Mouse (Mus musculus) small intestine, adult 2 months (tissue): Measurements from ENCODE around the gene Itgad. TPM values are rescaled to one million over a fixed set of nuclear protein-coding genes. Genes with fewer than 3 reads are reported as not detected.

Experiments
- H3K27ac ChIP-seq: fragments of 200-500 bp; 2 replicates; pipeline ENCODE4 v1.5.1; 2012; ENCODE audit warnings: low read depth, low read length, control low read depth, inconsistent platforms; ENCODE audit not compliant: insufficient read depth
- H3K27me3 ChIP-seq: fragments of 200-500 bp; 2 replicates; pipeline ENCODE4 v1.6.1; 2012; ENCODE audit warnings: mild to moderate bottlenecking, moderate library complexity, low read length, inconsistent platforms; ENCODE audit not compliant: control insufficient read depth, insufficient read depth
- H3K36me3 ChIP-seq: fragments of 200-500 bp; 2 replicates; pipeline ENCODE4 v1.6.1; 2012; ENCODE audit warnings: mild to moderate bottlenecking, low read length, control low read depth, inconsistent platforms; ENCODE audit not compliant: control insufficient read depth, insufficient read depth
- H3K4me1 ChIP-seq: fragments of 200-500 bp; 2 replicates; pipeline ENCODE4 v1.6.1; 2012; ENCODE audit warnings: low read length, inconsistent platforms, mixed read lengths; ENCODE audit not compliant: control insufficient read depth, insufficient read depth, insufficient read length
- H3K4me3 ChIP-seq: fragments of 200-500 bp; 2 replicates; pipeline ENCODE4 v1.5.1; 2012; ENCODE audit warnings: low read depth, mild to moderate bottlenecking, control low read depth, inconsistent platforms, low read length, moderate library complexity
- CTCF ChIP-seq: fragments of 200-500 bp; IDR thresholded peaks from 2 replicates; pipeline ENCODE4 v1.5.1; 2012; ENCODE audit warnings: low read depth, mild to moderate bottlenecking, control low read depth, inconsistent platforms, low read length, moderate library complexity, mixed read lengths; ENCODE audit not compliant: insufficient replicate concordance, insufficient read length; ENCODE audit errors: extremely low read depth
- POLR2A ChIP-seq: fragments of 200-500 bp; IDR thresholded peaks from 2 replicates; pipeline ENCODE4 v1.6.1; 2012; ENCODE audit warnings: low read depth, mild to moderate bottlenecking, control low read depth, inconsistent platforms, low read length, moderate library complexity
- WGBS: fragments of 180-500 bp; shearing (Covaris S2); methylation state at CpG from one replicate; pipeline ENCODE4 v1.1.7; 2018; 5-methylcytosine and 5-hydroxymethylcytosine counted together
- polyA plus RNA-seq: library from polyadenylated mRNA; depleted of rRNA; stranded (reverse); fragments of >200 nt; gene quantifications from 2 replicates; pipeline ENCODE4 v1.2.3, GENCODE M21; 2012

Gene Itgad
- polyA plus RNA-seq, 1 experiment: 1.4 TPM

DNA sequence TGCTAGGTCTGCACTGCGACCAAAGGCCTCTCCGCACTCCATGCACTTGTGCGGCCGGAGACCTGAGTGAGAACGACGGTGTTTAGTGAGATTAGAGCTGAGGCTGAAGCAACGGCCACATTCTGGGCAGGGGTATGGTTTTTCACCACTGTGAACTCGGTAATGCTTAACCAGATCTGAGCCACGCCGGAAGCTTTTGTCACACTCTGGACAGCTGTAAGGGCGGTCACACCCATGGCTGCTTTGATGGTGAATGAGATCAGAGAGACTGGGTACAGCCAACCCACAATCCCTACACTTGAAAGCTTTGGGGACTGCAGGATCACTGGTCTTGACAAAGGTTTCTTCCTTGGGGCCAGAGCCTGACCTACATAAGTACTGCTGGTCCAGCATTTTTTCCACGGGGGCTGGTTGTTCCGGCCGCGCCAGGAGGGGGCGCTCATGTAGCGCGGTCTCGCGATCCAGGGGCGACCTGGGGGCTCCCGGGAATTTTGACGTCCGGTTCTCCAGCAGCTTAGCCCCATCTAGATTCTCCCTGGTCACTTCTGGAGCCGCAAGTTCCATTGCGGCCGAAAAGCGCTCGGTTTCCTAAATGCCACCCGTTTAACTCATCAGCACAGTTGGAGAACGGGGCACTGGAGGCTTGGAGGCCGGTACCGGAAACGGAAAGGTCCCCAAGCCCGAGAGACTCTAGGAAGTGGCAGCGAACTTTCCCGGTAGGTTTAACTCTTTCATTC is 82.8 kb downstream of the Itgad start, which contains the start of gene Armc5:
Gene Armc5 (plus strand): TSS at position 487 of the 737 bp plus-strand sequence.
- 18% methylated on average over 37 of the region's 37 CpGs for WGBS
- H3K36me3 ChIP-seq: peaks cover 20% of the 10 kb centered on the region
- peak within 1 kb of the TSS; percentile 84 for H3K4me3 ChIP-seq
- H3K4me1 ChIP-seq: peaks cover 11% of the 10 kb centered on the region
- TF ChIP-seq POLR2A (no peak), CTCF (peak; percentile 91)
- no peaks in the 10 kb centered on the region for H3K27me3 ChIP-seq
- H3K27ac ChIP-seq: peak within 1 kb of the TSS; percentile 99

DNA sequence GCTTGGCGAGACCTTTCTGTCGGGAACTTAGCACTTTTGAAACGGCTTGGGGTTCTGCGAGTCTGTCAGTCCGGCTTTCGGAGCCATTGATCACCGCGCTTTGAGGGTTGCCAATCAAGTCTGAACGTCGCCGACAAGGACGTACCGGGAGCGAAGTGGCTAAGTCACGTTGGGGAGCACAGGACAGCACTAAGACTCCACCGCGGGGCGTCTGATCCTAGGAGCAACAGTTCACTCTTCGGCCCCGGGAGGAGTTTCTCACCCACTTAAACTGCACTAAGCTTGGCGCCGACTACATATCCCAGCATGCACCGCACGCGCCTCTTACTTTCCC is 83.4 kb downstream of the Itgad start:
- Histone ChIP-seq H3K27ac (peak overlapping the region; percentile 99), H3K36me3 (peaks cover 26% of the 10 kb centered on the region), H3K27me3 (no peaks in the 10 kb centered on the region), H3K4me3 (peak overlapping the region; percentile 84), H3K4me1 (peaks cover 11% of the 10 kb centered on the region)
- WGBS: under 1% methylated on average over 25 of the region's 25 CpGs
- no peak for TF ChIP-seq CTCF

DNA sequence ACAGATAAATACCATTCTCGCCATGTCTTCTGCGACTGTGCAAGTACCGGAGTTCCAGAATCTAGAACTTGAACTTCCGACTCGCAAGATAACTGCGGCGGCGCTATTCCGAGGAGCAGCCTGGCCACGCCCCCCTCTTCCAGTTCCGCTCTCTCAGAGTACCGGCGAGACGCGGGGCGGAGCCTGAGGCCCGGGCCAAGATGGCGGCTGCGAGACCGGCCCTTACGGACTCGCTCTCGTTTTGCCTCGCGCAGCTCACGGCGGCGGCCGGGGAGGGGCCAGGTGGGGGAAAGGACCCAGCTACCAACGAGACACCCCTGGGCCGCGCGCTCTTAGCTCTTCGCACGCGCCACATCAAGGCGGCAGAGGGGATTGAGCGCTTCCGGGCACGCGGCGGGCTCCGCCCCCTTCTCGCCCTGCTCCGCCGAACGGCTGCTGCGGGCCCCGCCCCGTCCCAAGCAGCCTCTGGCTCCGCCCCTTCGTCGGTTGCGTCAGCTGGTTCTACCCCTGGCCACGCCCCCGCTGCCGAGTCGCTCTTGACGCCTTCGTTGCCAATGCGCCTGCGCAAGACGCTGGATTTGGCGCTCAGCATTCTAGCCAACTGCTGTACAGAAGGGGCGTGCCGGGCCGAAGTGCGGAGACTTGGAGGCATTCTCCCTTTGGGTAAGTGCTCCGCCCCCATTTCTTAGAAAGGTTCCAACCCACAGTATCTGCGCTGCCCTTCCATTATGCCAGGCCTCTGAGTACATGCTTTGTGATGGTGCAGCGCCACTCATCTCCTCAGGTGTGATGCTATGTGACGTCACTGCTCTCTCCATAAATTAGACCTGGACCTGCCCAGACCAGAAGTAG is 84.0 kb downstream of the Itgad start, which contains the start of gene 9130023H24Rik:
Gene 9130023H24Rik (minus strand): TSS at position 105 of the 852 bp plus-strand sequence.
- TF ChIP-seq CTCF (no peak), POLR2A (peak; percentile 38)
- H3K36me3 ChIP-seq: peaks cover 30% of the 10 kb centered on the region
- no peaks in the 10 kb centered on the region for H3K27me3 ChIP-seq
- peak within 1 kb of the TSS; percentile 99 for H3K27ac ChIP-seq
- H3K4me1 ChIP-seq: peaks cover 11% of the 10 kb centered on the region
- under 1% methylated on average over 72 of the region's 72 CpGs for WGBS
- peak within 1 kb of the TSS; percentile 84 for H3K4me3 ChIP-seq

DNA sequence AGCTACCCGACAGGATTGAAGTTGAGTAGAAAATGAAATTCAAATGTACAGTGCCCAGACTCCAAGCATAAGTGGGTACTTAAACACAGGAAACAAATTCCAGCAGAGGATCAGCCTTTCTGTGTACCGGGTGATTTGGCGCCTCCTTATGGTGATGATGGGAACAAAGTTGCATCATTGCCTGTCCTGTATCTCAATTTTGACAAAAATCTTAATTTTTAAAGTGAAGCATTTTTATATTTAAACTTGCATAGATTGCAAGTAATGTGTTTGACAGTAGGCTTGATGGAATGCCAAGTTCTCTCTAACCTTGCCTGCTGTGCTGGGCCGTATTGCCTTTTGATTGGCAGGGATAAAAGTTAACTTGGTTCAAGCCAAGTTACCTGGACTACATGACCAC is 84.8 kb downstream of the Itgad start:
- Histone ChIP-seq H3K4me1 (peaks cover 11% of the 10 kb centered on the region), H3K27me3 (no peaks in the 10 kb centered on the region), H3K27ac (peak overlapping the region; percentile 75), H3K4me3 (no peak overlapping the region), H3K36me3 (peaks cover 33% of the 10 kb centered on the region)
- 21% methylated on average over 4 of the region's 4 CpGs for WGBS
- TF ChIP-seq POLR2A: no peak
- TF ChIP-seq CTCF: no peak

DNA sequence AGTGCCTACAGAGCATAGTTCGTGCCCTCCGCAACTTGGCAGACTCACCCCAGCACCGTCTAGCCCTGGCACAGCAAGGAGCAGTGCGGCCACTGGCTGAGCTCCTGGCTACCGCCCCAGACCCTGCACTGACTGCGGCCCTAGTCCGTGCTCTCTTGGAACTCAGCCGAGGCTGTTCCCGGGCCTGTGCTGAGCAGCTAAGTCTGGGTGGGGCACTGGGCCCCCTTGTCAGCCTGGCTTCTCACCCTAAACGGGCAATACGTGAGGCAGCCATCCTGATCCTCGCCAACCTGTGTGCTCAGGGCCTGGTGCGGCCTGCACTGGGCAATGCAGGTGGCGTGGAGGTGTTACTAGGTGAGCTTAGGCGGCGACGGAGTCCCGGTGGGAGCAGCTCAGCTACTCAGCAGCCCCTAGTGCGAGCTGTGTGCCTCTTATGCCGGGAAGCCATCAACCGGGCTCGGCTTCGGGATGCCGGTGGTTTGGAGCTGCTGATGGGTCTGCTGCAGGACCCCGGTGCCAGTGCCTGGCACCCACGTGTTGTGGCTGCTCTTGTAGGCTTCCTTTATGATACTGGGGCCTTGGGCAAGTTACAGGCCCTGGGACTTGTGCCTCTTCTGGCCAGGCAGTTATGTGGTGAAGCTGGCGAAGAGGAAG is 86.1 kb downstream of the Itgad start:
- WGBS: 93% methylated on average over 27 of the region's 27 CpGs
- H3K4me3 ChIP-seq: no peak overlapping the region
- TF ChIP-seq POLR2A (no peak), CTCF (no peak)
- no peaks in the 10 kb centered on the region for H3K27me3 ChIP-seq
- no peak overlapping the region for H3K27ac ChIP-seq
- H3K36me3 ChIP-seq: peaks cover 46% of the 10 kb centered on the region
- peaks cover 11% of the 10 kb centered on the region for H3K4me1 ChIP-seq

DNA sequence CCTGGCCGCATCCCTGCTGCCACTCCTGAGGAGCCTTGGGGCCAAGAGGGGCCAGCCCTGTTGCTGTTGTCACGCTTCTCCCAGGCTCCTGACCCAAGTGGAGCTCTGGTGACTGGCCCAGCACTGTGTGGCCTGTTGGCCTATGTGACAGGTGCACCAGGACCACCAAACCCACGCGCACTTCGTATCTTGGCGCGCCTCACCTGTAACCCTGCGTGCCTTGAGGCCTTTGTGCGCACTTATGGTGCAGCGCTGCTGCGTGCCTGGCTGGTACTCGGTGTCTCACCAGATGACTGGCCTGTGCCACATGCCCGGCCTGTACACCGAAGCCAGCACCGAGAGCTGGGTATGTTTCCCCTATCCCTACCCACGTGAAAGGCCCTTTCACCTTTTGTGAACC is 88.2 kb downstream of the Itgad start:
- no peak for TF ChIP-seq POLR2A
- no peak for TF ChIP-seq CTCF
- no peak overlapping the region for H3K4me3 ChIP-seq
- no peak overlapping the region for H3K27ac ChIP-seq
- peaks cover 2% of the 10 kb centered on the region for H3K4me1 ChIP-seq
- no peaks in the 10 kb centered on the region for H3K27me3 ChIP-seq
- 96% methylated on average over 16 of the region's 16 CpGs for WGBS
- H3K36me3 ChIP-seq: peaks cover 46% of the 10 kb centered on the region
